In genomic region chr7:143122191-143122590, GRCm38 (mm10) we compare ENCODE assay signal across 11 mouse cellular contexts. TPM values are rescaled to one million over a fixed set of nuclear protein-coding genes. Genes with fewer than 3 reads are reported as not detected.
A peak's percentile ranks its signal among the peaks of the same experiment; 100 is the strongest.
DNase-seq lines count a peak whose midpoint lies in the region; ATAC-seq and TF ChIP-seq lines count a peak whose summit lies in the region.
"Had no signal": no experiment of that assay in that cellular context is flagged by ENCODE, and none has a peak within 500 bp of the region (broad histone marks: within the 10 kb centered on the region; RNA-seq: fewer than 3 reads in every experiment).

No protein-coding gene starts in this region.

- no peak for TF ChIP-seq CTCF in layer of hippocampus, adult 2 months (conservative IDR thresholded peaks at IDR 0.05)

- H3K4me1 ChIP-seq in heart, embryonic 11.5 days (ENCODE audit: control insufficient read depth, insufficient read depth, low read length), result peaks cover 64% of the 10 kb centered on the region
- H3K4me1 ChIP-seq in limb, embryonic 10.5 days, result peaks cover 64% of the 10 kb centered on the region

- no peak overlapping the region for H3K4me2 ChIP-seq in heart, embryonic 11.5 days
- H3K4me2 ChIP-seq: limb, embryonic 15.5 days had no signal

- no peak overlapping the region for H3K4me3 ChIP-seq in heart, embryonic 11.5 days (ENCODE audit: low read depth, low read length)
- no peak overlapping the region for H3K4me3 ChIP-seq in limb, embryonic 10.5 days
- no peak overlapping the region for H3K4me3 ChIP-seq in layer of hippocampus, adult 2 months
- H3K4me3 ChIP-seq: limb, embryonic 15.5 days had no signal

- no peaks in the 10 kb centered on the region for H3K36me3 ChIP-seq in heart, embryonic 11.5 days (ENCODE audit: control insufficient read depth, insufficient read depth, low read length)
- no peaks in the 10 kb centered on the region for H3K36me3 ChIP-seq in limb, embryonic 10.5 days
- H3K36me3 ChIP-seq: G1E; limb, embryonic 15.5 days had no signal

- no peak; the same call in 1 of the 2 replicates for ATAC-seq in heart, embryonic 11.5 days (replicated peaks; ENCODE audit: insufficient number of reproducible peaks, low FRiP score, low TSS enrichment)
- ATAC-seq in activated CD4-positive, CD25-positive, alpha-beta regulatory T cell, adult 4 months, result no peak

- intact Hi-C loops in left cerebral cortex, postnatal 25 days (cut with DNase I), result no loop called here

- no peaks in the 10 kb centered on the region; the same call in 1 of the 2 replicates for H3K27me3 ChIP-seq in heart, embryonic 11.5 days (ENCODE audit: control insufficient read depth, insufficient read depth, low read length)
- H3K27me3 ChIP-seq in limb, embryonic 10.5 days (ENCODE audit: low read depth, poor library complexity, severe bottlenecking), result no peaks in the 10 kb centered on the region
- H3K27me3 ChIP-seq: limb, embryonic 15.5 days had no signal

- DNase-seq in ovary, adult 18-20 months (ENCODE audit: low spot score), result peak; percentile 79
- DNase-seq in ovary, postnatal 14 days (ENCODE audit: low spot score), result no peak
- DNase-seq in limb, embryonic 10.5 days (ENCODE audit: low spot score), result no peak
- no peak for DNase-seq in right cerebral cortex, postnatal 10 days (ENCODE audit: low spot score in 2 of 2)
- DNase-seq in left cerebral cortex, postnatal 25 days (ENCODE audit: low spot score in 2 of 2), result no peak
- no peak for DNase-seq in layer of hippocampus, adult 2 months (ENCODE audit: low spot score in 2 of 2)

- no peak overlapping the region for H3K9ac ChIP-seq in heart, embryonic 11.5 days (ENCODE audit: low read depth, low read length)
- H3K9ac ChIP-seq: limb, embryonic 15.5 days had no signal

- peak overlapping the region; percentile 67 for H3K27ac ChIP-seq in heart, embryonic 11.5 days (ENCODE audit: low read depth, low read length)
- H3K27ac ChIP-seq in limb, embryonic 10.5 days, result peak overlapping the region; percentile 77
- H3K27ac ChIP-seq in layer of hippocampus, adult 2 months, result no peak overlapping the region
- H3K27ac ChIP-seq: limb, embryonic 15.5 days had no signal

- no peaks in the 10 kb centered on the region for H3K9me3 ChIP-seq in heart, embryonic 11.5 days (replicated peaks; ENCODE audit: control insufficient read depth, low read length)
- no peaks in the 10 kb centered on the region for H3K9me3 ChIP-seq in limb, embryonic 10.5 days (replicated peaks)
- H3K9me3 ChIP-seq: G1E; limb, embryonic 15.5 days had no signal

- 33% methylated on average over 5 of the region's 5 CpGs for WGBS in heart, embryonic 11.5 days (ENCODE audit: insufficient replicate concordance)
- 82% methylated on average over 5 of the region's 5 CpGs for WGBS in limb, embryonic 10.5 days

RNA-seq across cellular contexts. Expression of gene Kcnq1, which starts 16.0 kb away (rescaled TPM):
- polyA plus RNA-seq in heart, embryonic 11.5 days (2014; fragmentation: Nextera tagmentation; extraction: Ambion mirVana), result 9.2 and 12.1 TPM in 2 replicates
- 0.94 and 1.0 TPM in 2 replicates for polyA plus RNA-seq in limb, embryonic 10.5 days (2016; fragmentation: Nextera tagmentation; extraction: Ambion mirVana)
- polyA plus RNA-seq in activated CD4-positive, CD25-positive, alpha-beta regulatory T cell, adult 4 months (2017; shearing (Covaris generic)), result not detected
- total RNA-seq in left cerebral cortex, postnatal 25 days (2021), result 1 to 10 TPM in 1 of 2 experiments, under 1 TPM in 1; 0.53 to 1.4 TPM
- total RNA-seq in layer of hippocampus, adult 2 months (2021), result under 1 TPM; 0.29 to 0.97 TPM
- total RNA-seq: G1E; hematopoietic stem cell, adult 5-6 weeks had no signal
- polyA plus RNA-seq: G1E had no signal

RNA-seq across cellular contexts. Expression of gene Trpm5, which starts 27.7 kb away (rescaled TPM):
- 1.2 and 2.4 TPM in 2 replicates for polyA plus RNA-seq in heart, embryonic 11.5 days (2014; fragmentation: Nextera tagmentation; extraction: Ambion mirVana)
- polyA plus RNA-seq in limb, embryonic 10.5 days (2016; fragmentation: Nextera tagmentation; extraction: Ambion mirVana), result 0.88 and 1.9 TPM in 2 replicates
- not detected for polyA plus RNA-seq in activated CD4-positive, CD25-positive, alpha-beta regulatory T cell, adult 4 months (2017; shearing (Covaris generic))
- total RNA-seq in left cerebral cortex, postnatal 25 days (2021), result not detected
- not detected for total RNA-seq in layer of hippocampus, adult 2 months (2021)
- polyA plus RNA-seq: G1E had no signal

RNA-seq across cellular contexts. Expression of gene Tssc4, which starts 53.1 kb away (rescaled TPM):
- 36.2 and 48.4 TPM in 2 replicates for polyA plus RNA-seq in heart, embryonic 11.5 days (2014; fragmentation: Nextera tagmentation; extraction: Ambion mirVana)
- 145 and 157 TPM in 2 replicates for polyA plus RNA-seq in limb, embryonic 10.5 days (2016; fragmentation: Nextera tagmentation; extraction: Ambion mirVana)
- 10 to 100 TPM; 22.8 to 50.7 TPM for polyA plus RNA-seq in activated CD4-positive, CD25-positive, alpha-beta regulatory T cell, adult 4 months (2017; shearing (Covaris generic))
- 10 to 100 TPM; 40.1 to 45.4 TPM for total RNA-seq in left cerebral cortex, postnatal 25 days (2021)
- total RNA-seq in layer of hippocampus, adult 2 months (2021), result 10 to 100 TPM; 38.5 to 41.4 TPM
